Mouse (Mus musculus): ENCODE data around the gene Elk3. TPM values are rescaled to one million over a fixed set of nuclear protein-coding genes. Genes with fewer than 3 reads are reported as not detected.

Gene Elk3
- polyA plus RNA-seq, 1 experiment: 0.10 TPM

GRCm38 (mm10) chr10:93247422-93247821, 63.5 kb downstream of the Elk3 start:
- Histone ChIP-seq H3K4me1 (ENCODE audit: control insufficient read depth) (no peaks in the 10 kb centered on the region), H3K4me3 (replicated peaks) (no peak overlapping the region), H3K9me3 (ENCODE audit: control insufficient read depth, low read length) (no peaks in the 10 kb centered on the region), H3K36me3 (ENCODE audit: control insufficient read depth) (peaks cover 62% of the 10 kb centered on the region), H3K27me3 (ENCODE audit: control insufficient read depth) (no peaks in the 10 kb centered on the region)
- TF ChIP-seq GATA1 (IDR thresholded peaks at IDR 0.05; ENCODE audit: low read length) (no peak), TAL1 (IDR thresholded peaks at IDR 0.05; ENCODE audit: low read length) (no peak)

- Histone ChIP-seq H3K4me3 (replicated peaks) (no peak overlapping the region), H3K4me1 (ENCODE audit: control insufficient read depth) (no peaks in the 10 kb centered on the region), H3K36me3 (ENCODE audit: control insufficient read depth) (peaks cover 72% of the 10 kb centered on the region), H3K27me3 (ENCODE audit: control insufficient read depth) (no peaks in the 10 kb centered on the region), H3K9me3 (ENCODE audit: control insufficient read depth, low read length) (no peaks in the 10 kb centered on the region)
- TF ChIP-seq GATA1 (IDR thresholded peaks at IDR 0.05; ENCODE audit: low read length) (no peak), TAL1 (IDR thresholded peaks at IDR 0.05; ENCODE audit: low read length) (no peak)
Measured at GRCm38 (mm10) chr10:93246185-93246920, 64.6 kb downstream of the Elk3 start.

GRCm38 (mm10) chr10:93244209-93244705, 66.7 kb downstream of the Elk3 start:
- no peaks in the 10 kb centered on the region for H3K4me1 ChIP-seq (ENCODE audit: control insufficient read depth)
- H3K36me3 ChIP-seq (ENCODE audit: control insufficient read depth): peaks cover 84% of the 10 kb centered on the region
- no peaks in the 10 kb centered on the region for H3K9me3 ChIP-seq (ENCODE audit: control insufficient read depth, low read length)
- no peaks in the 10 kb centered on the region for H3K27me3 ChIP-seq (ENCODE audit: control insufficient read depth)
- TF ChIP-seq TAL1 (IDR thresholded peaks at IDR 0.05; ENCODE audit: low read length): no peak
- TF ChIP-seq GATA1 (IDR thresholded peaks at IDR 0.05; ENCODE audit: low read length): no peak
- no peak overlapping the region for H3K4me3 ChIP-seq (replicated peaks)

DNA sequence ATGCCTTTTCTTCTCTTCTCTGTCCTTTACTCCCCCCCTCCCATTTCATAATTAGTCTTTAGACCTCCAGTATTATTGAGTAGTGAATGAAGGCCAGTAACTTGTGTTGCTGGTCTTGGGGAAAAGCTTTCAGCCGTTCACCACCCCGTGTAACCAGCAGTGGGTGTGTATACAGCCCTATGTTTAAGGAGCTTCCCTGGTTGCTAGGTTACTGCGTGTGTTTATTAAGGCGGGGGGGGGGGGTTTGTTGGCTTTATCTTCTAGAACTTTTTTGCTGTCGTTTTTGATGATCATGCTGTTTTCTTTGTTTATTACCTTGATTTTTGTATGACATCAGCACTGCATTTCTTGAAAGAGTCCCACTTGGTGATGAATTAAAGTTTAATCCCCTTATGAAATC, 68.1 kb downstream of the Elk3 start:
- H3K4me3 ChIP-seq (replicated peaks): no peak overlapping the region
- no peak for TF ChIP-seq TAL1 (IDR thresholded peaks at IDR 0.05; ENCODE audit: low read length)
- no peak for TF ChIP-seq GATA1 (IDR thresholded peaks at IDR 0.05; ENCODE audit: low read length)
- H3K9me3 ChIP-seq (ENCODE audit: control insufficient read depth, low read length): no peaks in the 10 kb centered on the region
- no peaks in the 10 kb centered on the region for H3K4me1 ChIP-seq (ENCODE audit: control insufficient read depth)
- H3K27me3 ChIP-seq (ENCODE audit: control insufficient read depth): no peaks in the 10 kb centered on the region
- H3K36me3 ChIP-seq (ENCODE audit: control insufficient read depth): peaks cover 86% of the 10 kb centered on the region

DNA sequence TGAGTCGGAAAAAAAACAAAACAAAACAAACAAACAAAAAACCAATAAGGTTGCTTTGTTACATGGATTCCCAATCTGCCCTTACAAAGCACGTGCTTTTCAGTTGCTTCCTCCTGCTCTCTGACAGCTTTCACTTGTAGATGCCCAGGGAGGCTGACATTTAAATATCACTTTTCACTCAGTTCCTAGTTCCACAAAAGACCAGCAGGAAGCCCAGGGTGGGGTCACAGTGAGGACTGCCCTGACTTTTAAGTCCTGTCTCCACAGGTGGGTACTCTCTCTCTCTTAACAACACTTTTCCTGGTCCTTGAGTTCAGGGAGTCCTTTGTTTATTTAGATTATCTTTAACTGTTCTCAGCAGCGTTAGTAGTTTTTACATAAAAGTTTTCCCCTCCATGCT, 68.7 kb downstream of the Elk3 start:
- Histone ChIP-seq H3K9me3 (ENCODE audit: control insufficient read depth, low read length) (no peaks in the 10 kb centered on the region), H3K4me3 (replicated peaks) (no peak overlapping the region), H3K36me3 (ENCODE audit: control insufficient read depth) (peaks cover 86% of the 10 kb centered on the region), H3K4me1 (ENCODE audit: control insufficient read depth) (no peaks in the 10 kb centered on the region), H3K27me3 (ENCODE audit: control insufficient read depth) (no peaks in the 10 kb centered on the region)
- TF ChIP-seq GATA1 (IDR thresholded peaks at IDR 0.05; ENCODE audit: low read length) (no peak), TAL1 (IDR thresholded peaks at IDR 0.05; ENCODE audit: low read length) (no peak)

GRCm38 (mm10) chr10:93239201-93239806, 71.6 kb downstream of the Elk3 start:
- H3K9me3 ChIP-seq (ENCODE audit: control insufficient read depth, low read length): no peaks in the 10 kb centered on the region
- no peak overlapping the region for H3K4me3 ChIP-seq (replicated peaks)
- H3K36me3 ChIP-seq (ENCODE audit: control insufficient read depth): peaks cover 92% of the 10 kb centered on the region
- no peaks in the 10 kb centered on the region for H3K27me3 ChIP-seq (ENCODE audit: control insufficient read depth)
- TF ChIP-seq TAL1 (IDR thresholded peaks at IDR 0.05; ENCODE audit: low read length): no peak
- no peak for TF ChIP-seq GATA1 (IDR thresholded peaks at IDR 0.05; ENCODE audit: low read length)
- no peaks in the 10 kb centered on the region for H3K4me1 ChIP-seq (ENCODE audit: control insufficient read depth)

- Histone ChIP-seq H3K4me1 (ENCODE audit: control insufficient read depth) (no peaks in the 10 kb centered on the region), H3K27me3 (ENCODE audit: control insufficient read depth) (no peaks in the 10 kb centered on the region), H3K4me3 (replicated peaks) (no peak overlapping the region), H3K9me3 (ENCODE audit: control insufficient read depth, low read length) (no peaks in the 10 kb centered on the region), H3K36me3 (ENCODE audit: control insufficient read depth) (peaks cover 97% of the 10 kb centered on the region)
- TF ChIP-seq TAL1 (IDR thresholded peaks at IDR 0.05; ENCODE audit: low read length) (no peak), GATA1 (IDR thresholded peaks at IDR 0.05; ENCODE audit: low read length) (no peak)
Measured at GRCm38 (mm10) chr10:93234692-93235091, 76.2 kb downstream of the Elk3 start.

GRCm38 (mm10) chr10:93233665-93234194, 77.2 kb downstream of the Elk3 start:
- Histone ChIP-seq H3K4me3 (replicated peaks) (no peak overlapping the region), H3K36me3 (ENCODE audit: control insufficient read depth) (peaks cover 93% of the 10 kb centered on the region), H3K4me1 (ENCODE audit: control insufficient read depth) (no peaks in the 10 kb centered on the region), H3K27me3 (ENCODE audit: control insufficient read depth) (no peaks in the 10 kb centered on the region), H3K9me3 (ENCODE audit: control insufficient read depth, low read length) (no peaks in the 10 kb centered on the region)
- TF ChIP-seq TAL1 (IDR thresholded peaks at IDR 0.05; ENCODE audit: low read length) (no peak), GATA1 (IDR thresholded peaks at IDR 0.05; ENCODE audit: low read length) (no peak)

GRCm38 (mm10) chr10:93231893-93232292, 79.0 kb downstream of the Elk3 start:
- Histone ChIP-seq H3K4me1 (ENCODE audit: control insufficient read depth) (no peaks in the 10 kb centered on the region), H3K36me3 (ENCODE audit: control insufficient read depth) (peaks cover 92% of the 10 kb centered on the region), H3K27me3 (ENCODE audit: control insufficient read depth) (no peaks in the 10 kb centered on the region), H3K4me3 (replicated peaks) (no peak overlapping the region), H3K9me3 (ENCODE audit: control insufficient read depth, low read length) (no peaks in the 10 kb centered on the region)
- no peak for TF ChIP-seq GATA1 (IDR thresholded peaks at IDR 0.05; ENCODE audit: low read length)
- TF ChIP-seq TAL1 (IDR thresholded peaks at IDR 0.05; ENCODE audit: low read length): no peak

All from erythroblast, embryonic 14.5 days (primary cell).